Mouse (Mus musculus) embryonic facial prominence, embryonic 15.5 days (tissue): ENCODE measurements around the gene Pakap. TPM values are rescaled to one million over a fixed set of nuclear protein-coding genes. Genes with fewer than 3 reads are reported as not detected.

Experiments used
- ATAC-seq: fragments of 200-750 bp; cut with Nextera tagmentation; 2 replicates; pipeline ENCODE4 v1.8.0; 2017; ENCODE audit warnings: low read depth, moderate TSS enrichment; ENCODE audit not compliant: insufficient number of reproducible peaks, low FRiP score, low TSS enrichment
- H3K27ac ChIP-seq: fragments of 300-500 bp; sonication (generic); replicated peaks from 2 replicates; pipeline ENCODE4 v1.5.1; 2015; ENCODE audit warnings: mild to moderate bottlenecking, inconsistent platforms
- H3K27me3 ChIP-seq: fragments of 300-500 bp; sonication (generic); 2 replicates; pipeline ENCODE4 v1.6.1; 2015; ENCODE audit warnings: inconsistent platforms
- H3K36me3 ChIP-seq: fragments of 300-500 bp; sonication (generic); 2 replicates; pipeline ENCODE4 v1.6.1; 2015; ENCODE audit warnings: mild to moderate bottlenecking, inconsistent platforms
- H3K4me1 ChIP-seq: fragments of 300-500 bp; sonication (generic); 2 replicates; pipeline ENCODE4 v1.6.1; 2015; ENCODE audit warnings: inconsistent platforms
- H3K4me2 ChIP-seq: fragments of 300-500 bp; sonication (generic); replicated peaks from 2 replicates; pipeline ENCODE4 v1.6.1; 2015; ENCODE audit warnings: mild to moderate bottlenecking, inconsistent platforms
- H3K4me3 ChIP-seq: fragments of 300-500 bp; sonication (generic); replicated peaks from 2 replicates; pipeline ENCODE4 v1.5.1; 2015; ENCODE audit warnings: mild to moderate bottlenecking, inconsistent platforms
- H3K9ac ChIP-seq: fragments of 300-500 bp; sonication (generic); 2 replicates; pipeline ENCODE4 v1.6.1; 2015; ENCODE audit warnings: inconsistent platforms
- H3K9me3 ChIP-seq: fragments of 300-500 bp; sonication (generic); replicated peaks from 2 replicates; pipeline ENCODE4 v1.6.1; 2016; ENCODE audit warnings: inconsistent platforms
- WGBS: fragments of 180-500 bp; shearing (Covaris S2); methylation state at CpG from one replicate; pipeline ENCODE4 v1.1.7; 2015; 5-methylcytosine and 5-hydroxymethylcytosine counted together
- polyA plus RNA-seq: library from polyadenylated mRNA; unstranded; fragments of >200 nt; fragmentation: Nextera tagmentation; extraction: Ambion mirVana; gene quantifications from 2 replicates; pipeline ENCODE4 v1.2.1, GENCODE M21; 2015

Pakap gene
- polyA plus RNA-seq, 1 experiment from 2014 or later: 27.6 TPM

- no peaks in the 10 kb centered on the region for H3K27me3 ChIP-seq
- H3K4me1 ChIP-seq: peaks cover 15% of the 10 kb centered on the region
- H3K36me3 ChIP-seq: peaks cover 14% of the 10 kb centered on the region
- 49% methylated on average over 8 of the region's 8 CpGs for WGBS
- no peak overlapping the region for H3K4me2 ChIP-seq
- no peak overlapping the region for H3K27ac ChIP-seq
- no peaks in the 10 kb centered on the region for H3K9me3 ChIP-seq
- no peak overlapping the region for H3K9ac ChIP-seq
- H3K4me3 ChIP-seq: no peak overlapping the region
- ATAC-seq: no peak
Observed at GRCm38 (mm10) chr4:57861856-57862255, 293.9 kb downstream of the Pakap start.

DNA sequence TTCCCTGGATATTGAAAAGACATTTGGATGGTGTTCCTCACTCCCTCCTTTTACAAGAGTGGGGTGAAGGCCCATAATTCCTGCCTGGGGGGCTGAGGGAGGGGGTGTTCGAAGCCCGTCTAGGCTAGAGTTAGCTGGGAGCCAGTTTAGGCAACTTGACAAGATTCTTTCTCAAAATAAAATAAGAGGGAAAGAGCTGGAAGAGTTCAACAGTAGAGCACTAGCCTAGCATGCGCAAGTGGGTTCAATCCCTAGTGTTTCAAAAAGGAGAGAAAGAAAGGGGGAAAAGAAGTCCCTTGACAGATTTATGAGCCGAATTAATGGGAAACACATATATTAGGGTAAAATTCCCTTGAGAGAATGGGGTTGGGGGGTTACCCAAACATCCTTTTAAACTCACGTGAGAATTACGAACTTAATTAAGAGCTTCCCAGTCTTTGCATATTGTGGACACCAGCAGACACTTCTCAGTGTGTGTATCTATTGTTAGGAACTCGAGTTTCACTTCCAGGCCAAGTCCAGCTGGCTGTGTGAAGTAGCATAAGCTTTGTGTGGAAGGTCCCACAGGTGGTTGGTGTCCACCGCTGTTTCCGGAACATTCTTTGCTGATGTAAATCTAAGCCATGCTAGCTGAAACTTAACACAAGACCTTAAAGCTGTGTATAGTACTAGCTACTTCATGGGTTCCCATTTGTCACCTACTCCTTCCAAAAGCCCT lies 294.4 kb downstream of the Pakap start:
- Histone ChIP-seq H3K9ac (no peak overlapping the region), H3K36me3 (peaks cover 8% of the 10 kb centered on the region), H3K27me3 (no peaks in the 10 kb centered on the region), H3K27ac (no peak overlapping the region), H3K4me1 (peaks cover 19% of the 10 kb centered on the region), H3K4me3 (no peak overlapping the region), H3K4me2 (no peak overlapping the region), H3K9me3 (no peaks in the 10 kb centered on the region)
- no peak for ATAC-seq
- WGBS: 73% methylated on average over 9 of the region's 9 CpGs

GRCm38 (mm10) chr4:57866088-57866487 lies 298.1 kb downstream of the Pakap start:
- H3K9ac ChIP-seq: no peak overlapping the region
- 11% methylated on average over 2 of the region's 2 CpGs for WGBS
- no peak overlapping the region for H3K4me2 ChIP-seq
- no peak overlapping the region for H3K4me3 ChIP-seq
- H3K36me3 ChIP-seq: no peaks in the 10 kb centered on the region
- no peaks in the 10 kb centered on the region for H3K27me3 ChIP-seq
- peaks cover 19% of the 10 kb centered on the region for H3K4me1 ChIP-seq
- H3K9me3 ChIP-seq: no peaks in the 10 kb centered on the region
- no peak for ATAC-seq
- H3K27ac ChIP-seq: peak overlapping the region; percentile 41; the same call in 1 of the 2 replicates

GRCm38 (mm10) chr4:57866990-57867389 lies 299.0 kb downstream of the Pakap start:
- Histone ChIP-seq H3K36me3 (no peaks in the 10 kb centered on the region), H3K9me3 (no peaks in the 10 kb centered on the region), H3K27me3 (no peaks in the 10 kb centered on the region), H3K4me3 (no peak overlapping the region), H3K4me2 (no peak overlapping the region), H3K4me1 (peaks cover 15% of the 10 kb centered on the region), H3K27ac (peak overlapping the region; percentile 41), H3K9ac (no peak overlapping the region)
- WGBS: 40% methylated on average over 9 of the region's 9 CpGs
- ATAC-seq: no peak

- 45% methylated on average over 10 of the region's 10 CpGs for WGBS
- H3K4me3 ChIP-seq: no peak overlapping the region
- H3K36me3 ChIP-seq: no peaks in the 10 kb centered on the region
- no peaks in the 10 kb centered on the region for H3K27me3 ChIP-seq
- no peak overlapping the region for H3K27ac ChIP-seq
- peaks cover 11% of the 10 kb centered on the region for H3K4me1 ChIP-seq
- no peaks in the 10 kb centered on the region for H3K9me3 ChIP-seq
- no peak overlapping the region for H3K9ac ChIP-seq
- no peak overlapping the region for H3K4me2 ChIP-seq
- no peak for ATAC-seq
Observed at GRCm38 (mm10) chr4:57867454-57867853, 299.5 kb downstream of the Pakap start.

DNA sequence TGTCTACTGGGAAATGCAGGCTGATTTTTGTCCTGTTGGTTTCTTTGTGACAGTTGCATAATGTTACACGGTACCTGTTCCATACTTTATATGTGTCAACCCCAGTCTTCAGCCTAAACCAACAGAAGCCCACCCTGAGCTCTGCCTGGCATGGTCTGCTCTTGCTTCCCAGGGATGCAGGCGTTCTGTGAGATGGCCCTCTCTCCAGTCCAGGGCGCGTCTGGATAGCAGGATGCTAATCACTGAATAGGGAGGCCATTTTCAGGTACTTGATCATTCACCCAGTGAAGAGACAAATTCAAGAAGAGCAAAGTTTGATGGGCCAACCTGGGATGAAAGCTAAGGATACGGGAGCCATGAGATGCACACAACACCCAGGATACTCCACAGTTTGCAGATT lies 311.2 kb downstream of the Pakap start:
- Histone ChIP-seq H3K27me3 (no peaks in the 10 kb centered on the region), H3K9me3 (no peaks in the 10 kb centered on the region), H3K4me1 (peaks cover 8% of the 10 kb centered on the region; the same call in 1 of the 2 replicates), H3K9ac (no peak overlapping the region), H3K36me3 (no peaks in the 10 kb centered on the region), H3K4me3 (no peak overlapping the region), H3K27ac (no peak overlapping the region), H3K4me2 (no peak overlapping the region)
- 95% methylated on average over 5 of the region's 5 CpGs for WGBS
- ATAC-seq: no peak

DNA sequence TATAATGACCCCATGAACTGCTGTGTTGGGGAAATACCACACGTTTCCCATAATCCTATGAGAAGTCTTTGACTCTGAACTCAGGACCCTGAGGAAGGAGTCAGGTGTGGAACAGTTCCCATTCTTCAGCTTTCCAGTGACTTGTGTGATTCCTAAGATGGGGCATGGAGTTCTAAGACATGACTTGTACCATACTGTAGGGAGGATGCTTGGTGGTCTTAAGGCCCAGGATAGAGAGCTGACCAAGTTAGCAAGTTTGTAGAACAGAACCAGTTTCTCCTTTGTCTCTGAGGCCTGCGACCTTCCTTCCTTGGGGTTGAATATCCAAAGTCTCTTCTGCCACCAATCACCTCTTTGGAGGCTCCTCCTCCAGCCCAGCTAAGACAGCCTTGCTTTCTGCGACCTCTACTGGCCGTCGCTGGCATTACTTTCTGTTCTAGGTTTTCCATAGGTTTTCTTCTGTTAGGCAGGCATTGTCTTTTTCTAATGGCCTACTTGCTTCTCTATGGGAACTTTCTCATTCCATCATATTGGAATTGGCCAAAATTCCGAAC lies 311.9 kb downstream of the Pakap start:
- Histone ChIP-seq H3K4me3 (no peak overlapping the region), H3K36me3 (no peaks in the 10 kb centered on the region), H3K27ac (no peak overlapping the region), H3K9me3 (no peaks in the 10 kb centered on the region), H3K4me1 (peaks cover 12% of the 10 kb centered on the region; the same call in 1 of the 2 replicates), H3K9ac (no peak overlapping the region), H3K4me2 (no peak overlapping the region), H3K27me3 (no peaks in the 10 kb centered on the region)
- no peak for ATAC-seq
- WGBS: 12% methylated on average over 6 of the region's 6 CpGs

DNA sequence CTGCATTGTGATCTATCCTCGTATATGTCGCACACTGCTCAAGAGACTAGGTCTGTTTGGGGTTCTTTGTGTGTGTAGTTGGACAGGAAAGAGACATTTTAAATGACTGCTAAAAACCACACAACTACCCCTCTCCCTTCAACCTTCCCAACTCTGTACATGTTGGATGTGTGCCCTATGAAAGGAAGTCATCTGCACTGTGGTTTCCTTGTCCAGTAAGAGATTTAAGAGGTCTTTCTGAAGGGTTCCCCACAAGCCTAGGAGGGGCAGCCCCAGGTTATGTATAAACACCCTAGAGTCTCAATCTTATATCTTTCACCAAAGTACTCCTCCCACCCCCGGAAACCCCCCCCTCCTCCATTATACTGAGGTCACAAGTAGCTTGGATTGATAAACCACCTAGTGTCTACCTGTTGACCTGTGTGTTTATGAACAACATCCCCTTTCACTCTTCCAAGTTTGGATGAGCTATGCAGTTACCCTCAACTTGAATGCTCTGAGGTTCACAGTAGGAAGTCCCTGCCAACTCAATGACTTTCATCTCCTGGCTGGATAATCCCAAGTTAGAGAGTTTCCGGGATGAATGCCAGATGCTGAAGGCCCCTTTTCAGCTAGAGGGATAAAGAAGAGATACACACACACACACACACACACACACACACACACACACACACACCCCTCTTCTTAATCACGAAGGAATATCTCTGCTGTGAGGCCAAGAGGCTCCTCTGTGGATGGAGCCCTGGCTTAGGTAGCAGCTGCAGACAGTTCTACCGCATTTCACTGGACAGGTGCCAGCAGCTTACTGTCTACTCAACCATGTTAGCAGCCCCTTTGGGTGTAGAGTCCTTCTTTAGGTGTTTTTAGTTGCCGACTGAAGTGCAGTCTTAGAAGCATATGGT lies 315.8 kb downstream of the Pakap start:
- 56% methylated on average over 7 of the region's 7 CpGs for WGBS
- Histone ChIP-seq H3K9me3 (no peaks in the 10 kb centered on the region), H3K27me3 (no peaks in the 10 kb centered on the region), H3K9ac (no peak overlapping the region), H3K4me3 (no peak overlapping the region), H3K4me2 (no peak overlapping the region), H3K27ac (peak overlapping the region; percentile 28; the same call in 1 of the 2 replicates), H3K4me1 (peaks cover 19% of the 10 kb centered on the region), H3K36me3 (no peaks in the 10 kb centered on the region)
- 0 out of 2 replicates have a peak, but pooled peaks have one; percentile 34 for ATAC-seq

DNA sequence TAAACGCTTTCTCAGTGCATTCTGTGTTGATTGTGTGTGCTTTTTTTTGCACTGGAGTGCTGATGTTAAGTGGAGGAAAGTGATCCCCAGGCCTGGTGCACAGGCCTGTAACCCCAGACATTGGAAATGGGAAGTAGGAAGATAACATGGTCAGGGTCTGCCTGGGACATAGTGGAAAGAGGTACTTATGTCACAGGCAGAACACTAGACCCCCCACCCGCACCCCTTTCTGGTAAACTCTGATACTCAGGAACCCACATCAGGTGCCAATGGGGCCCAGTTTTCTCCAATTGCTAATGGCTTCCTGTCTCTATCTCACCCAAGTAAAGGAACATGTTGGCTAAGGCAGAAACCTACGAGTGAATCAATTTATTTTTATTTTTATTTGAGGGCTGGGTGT lies 316.5 kb downstream of the Pakap start:
- no peaks in the 10 kb centered on the region for H3K27me3 ChIP-seq
- no peak overlapping the region for H3K9ac ChIP-seq
- H3K4me2 ChIP-seq: no peak overlapping the region
- no peaks in the 10 kb centered on the region for H3K36me3 ChIP-seq
- H3K27ac ChIP-seq: no peak overlapping the region
- H3K4me3 ChIP-seq: no peak overlapping the region
- H3K4me1 ChIP-seq: peaks cover 19% of the 10 kb centered on the region
- no peak for ATAC-seq
- 85% methylated on average over 3 of the region's 3 CpGs for whole genome bisulfite sequencing
- no peaks in the 10 kb centered on the region for H3K9me3 ChIP-seq

- Histone ChIP-seq H3K27ac (no peak overlapping the region), H3K27me3 (no peaks in the 10 kb centered on the region), H3K4me1 (peaks cover 19% of the 10 kb centered on the region), H3K9me3 (no peaks in the 10 kb centered on the region), H3K4me3 (no peak overlapping the region), H3K36me3 (no peaks in the 10 kb centered on the region), H3K9ac (no peak overlapping the region), H3K4me2 (no peak overlapping the region)
- 75% methylated on average over 2 of the region's 2 CpGs for WGBS
- no peak for ATAC-seq
Observed at GRCm38 (mm10) chr4:57885186-57885585, 317.2 kb downstream of the Pakap start.
